Mouse (Mus musculus) E14TG2a.4 (cell line): ENCODE measurements around the gene Car6.

Experiments used
- CTCF ChIP-seq: conservative IDR thresholded peaks from 2 replicates; pipeline ENCODE4 v1.5.1; 2014; ENCODE audit warnings: low read length
- POU5F1 ChIP-seq: IDR thresholded peaks from 2 replicates; pipeline ENCODE4 v1.6.1; 2014; ENCODE audit warnings: low read length, borderline replicate concordance

GRCm38 (mm10) chr4:150237636-150238361, 36.7 kb upstream of the Car6 start:
- no peak for TF ChIP-seq CTCF
- no peak for TF ChIP-seq POU5F1
